Mouse (Mus musculus) ES-E14 (cell line): ENCODE data around the gene Pcbp1. TPM values are rescaled to one million over a fixed set of nuclear protein-coding genes. Genes with fewer than 3 reads are reported as not detected.

Experiments
- DNase-seq: peaks from one replicate; pipeline ENCODE4 v3.0.0-alpha.2; 2013; ENCODE audit warnings: low read depth, low spot score
- H3K27ac ChIP-seq: 2 replicates; pipeline ENCODE4 v1.5.1; 2012; ENCODE audit warnings: low read depth, mild to moderate bottlenecking, low read length, moderate library complexity, mixed read lengths; ENCODE audit not compliant: poor library complexity, insufficient read depth, severe bottlenecking
- H3K36me3 ChIP-seq: 2 replicates; pipeline ENCODE4 v1.6.1; 2012; ENCODE audit warnings: mild to moderate bottlenecking, low read length, moderate library complexity, mixed read lengths; ENCODE audit not compliant: control insufficient read depth, poor library complexity, insufficient read depth, severe bottlenecking
- H3K4me1 ChIP-seq, 2 experiments: fragments of 150-350 bp in 1 of 2; sonication (generic) in 1 of 2; 2 replicates each; pipeline ENCODE4 v1.6.1; 2012; ENCODE audit warnings: low read length in 2 of 2, mild to moderate bottlenecking in 1 of 2, mixed read lengths in 1 of 2; ENCODE audit not compliant: control insufficient read depth in 2 of 2, insufficient read depth in 2 of 2, poor library complexity in 1 of 2
- H3K4me3 ChIP-seq, 2 experiments: fragments of 150-350 bp in 1 of 2; sonication (generic) in 1 of 2; 2 replicates each; pipeline ENCODE4 v1.5.1; 2012; ENCODE audit warnings: low read length in 2 of 2, low read depth in 1 of 2, mild to moderate bottlenecking in 1 of 2, mixed read lengths in 1 of 2; ENCODE audit not compliant: insufficient read depth in 1 of 2, poor library complexity in 1 of 2, severe bottlenecking in 1 of 2
- H3K9ac ChIP-seq: 2 replicates; pipeline ENCODE4 v1.6.1; 2012; ENCODE audit warnings: low read depth, mild to moderate bottlenecking, low read length, mixed read lengths; ENCODE audit not compliant: poor library complexity, insufficient read depth, severe bottlenecking
- H3K9me3 ChIP-seq: fragments of 150-350 bp; sonication (generic); 2 replicates; pipeline ENCODE4 v1.6.1; 2012; ENCODE audit warnings: low read depth, mild to moderate bottlenecking, low read length; ENCODE audit not compliant: control insufficient read depth, insufficient read depth
- CHD2 ChIP-seq: IDR thresholded peaks from 2 replicates; pipeline ENCODE4 v1.6.1; 2014; ENCODE audit warnings: mild to moderate bottlenecking, low read depth, low read length, inconsistent platforms
- HCFC1 ChIP-seq: IDR thresholded peaks from 2 replicates; pipeline ENCODE4 v1.6.1; 2012; ENCODE audit warnings: low read length, inconsistent platforms, borderline replicate concordance; ENCODE audit not compliant: insufficient read depth
- MAFK ChIP-seq: IDR thresholded peaks from 2 replicates; pipeline ENCODE4 v1.6.1; 2014; ENCODE audit warnings: mild to moderate bottlenecking, low read depth, low read length, inconsistent platforms; ENCODE audit not compliant: insufficient read depth
- ZC3H11A ChIP-seq: IDR thresholded peaks from 2 replicates; pipeline ENCODE4 v1.6.1; 2012; ENCODE audit warnings: low read depth, mild to moderate bottlenecking, inconsistent platforms, low read length, borderline replicate concordance
- ZNF384 ChIP-seq: IDR thresholded peaks from 2 replicates; pipeline ENCODE4 v1.6.1; 2012; ENCODE audit warnings: low read depth, low read length, inconsistent platforms
- in situ Hi-C, 2 experiments: fragments of 600-800 bp; cut with MboI; formaldehyde crosslinking; loops; one replicate each; pipeline ENCODE4 v1.15.1; 2025; ENCODE audit warnings: low sequenced_read_pairs in 2 of 2, inconsistent platforms in 1 of 2; ENCODE audit not compliant: unreplicated experiment in 2 of 2
- total RNA-seq: library from RNA; depleted of rRNA; stranded (reverse); fragments of 300-350 nt; gene quantifications from 2 replicates; pipeline ENCODE4 v1.2.3, GENCODE M21; 2012

Gene Pcbp1
- total RNA-seq, 1 experiment = 102 TPM

GRCm38 (mm10) chr6:86488149-86488485 lies 38.0 kb downstream of the Pcbp1 start:
- TF ChIP-seq MAFK (no peak), HCFC1 (no peak), CHD2 (no peak), ZNF384 (no peak), ZC3H11A (no peak)
- H3K9me3 ChIP-seq = no peaks in the 10 kb centered on the region
- in situ Hi-C loops = no loop called here
- peaks cover 0 to 8% of the 10 kb centered on the region in 2 experiments; a peak in 1 of 4 replicates for H3K4me1 ChIP-seq
- H3K36me3 ChIP-seq = no peaks in the 10 kb centered on the region
- peak overlapping the region; percentile 80; the same call in 1 of the 2 replicates for H3K9ac ChIP-seq
- no peak for DNase-seq
- peak overlapping the region; percentile 48 to 55; a peak in 2 of 4 replicates for H3K4me3 ChIP-seq
- H3K27ac ChIP-seq = peak overlapping the region; percentile 87

- no peaks in the 10 kb centered on the region for H3K36me3 ChIP-seq
- H3K9ac ChIP-seq = peak overlapping the region; percentile 80
- DNase-seq = peak; percentile 74
- H3K4me1 ChIP-seq = peaks cover 0 to 8% of the 10 kb centered on the region in 2 experiments; a peak in 1 of 4 replicates
- TF ChIP-seq MAFK = no peak
- no peak for TF ChIP-seq ZC3H11A
- TF ChIP-seq CHD2 = no peak
- no peak for TF ChIP-seq HCFC1
- no peak for TF ChIP-seq ZNF384
- H3K9me3 ChIP-seq = no peaks in the 10 kb centered on the region
- in situ Hi-C loops = no loop called here
- H3K27ac ChIP-seq = peak overlapping the region; percentile 87
- H3K4me3 ChIP-seq = peak overlapping the region; percentile 48 to 55
Observed at GRCm38 (mm10) chr6:86487358-86488148, 38.6 kb downstream of the Pcbp1 start.

- Histone ChIP-seq H3K9ac (peak overlapping the region; percentile 42; the same call in 1 of the 2 replicates), H3K4me3 (no peak overlapping the region), H3K27ac (no peak overlapping the region; the same call in 1 of the 2 replicates), H3K36me3 (no peaks in the 10 kb centered on the region), H3K4me1 (peaks cover 0 to 8% of the 10 kb centered on the region in 2 experiments; a peak in 1 of 4 replicates), H3K9me3 (no peaks in the 10 kb centered on the region)
- no peak for DNase-seq
- TF ChIP-seq HCFC1 (no peak), ZC3H11A (no peak), MAFK (no peak), ZNF384 (no peak), CHD2 (no peak)
- in situ Hi-C loops = no loop called here
Observed at GRCm38 (mm10) chr6:86485943-86486640, 40.0 kb downstream of the Pcbp1 start.

GRCm38 (mm10) chr6:86481871-86482270 lies 44.2 kb downstream of the Pcbp1 start:
- in situ Hi-C loops = no loop called here
- H3K4me1 ChIP-seq = peaks cover 0 to 5% of the 10 kb centered on the region in 2 experiments; a peak in 1 of 4 replicates
- no peak overlapping the region for H3K9ac ChIP-seq
- DNase-seq = no peak
- no peak overlapping the region for H3K27ac ChIP-seq
- TF ChIP-seq ZC3H11A (no peak), MAFK (no peak), CHD2 (no peak), ZNF384 (no peak), HCFC1 (no peak)
- H3K36me3 ChIP-seq = no peaks in the 10 kb centered on the region
- H3K9me3 ChIP-seq = no peaks in the 10 kb centered on the region
- H3K4me3 ChIP-seq = no peak overlapping the region
